Mouse (Mus musculus) fibroblast of lung, adult 2 months (primary cell): ENCODE measurements around the gene Lexm.

Experiments
- DNase-seq: peaks from one replicate; pipeline ENCODE4 v3.0.0-alpha.2; 2011; ENCODE audit warnings: low read depth

Gene Lexm

DNA sequence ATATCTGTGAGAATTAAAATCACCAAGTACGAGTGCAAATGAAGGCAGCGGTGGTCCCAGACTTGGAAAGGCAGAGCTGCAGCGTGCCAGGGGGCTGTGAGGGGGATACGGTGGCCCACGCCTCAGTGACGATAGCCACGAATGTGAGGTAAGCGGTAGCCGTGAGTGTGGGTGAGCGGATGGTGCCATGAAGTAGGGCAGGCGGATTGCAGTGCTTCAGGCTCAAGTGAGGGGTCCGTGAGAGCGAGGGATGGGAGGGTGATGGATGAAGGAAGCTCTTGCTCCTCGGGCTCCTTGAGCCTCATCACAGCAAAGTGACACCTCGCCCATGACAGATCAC is 35.2 kb downstream of the Lexm start:
- DNase-seq: no peak

DNA sequence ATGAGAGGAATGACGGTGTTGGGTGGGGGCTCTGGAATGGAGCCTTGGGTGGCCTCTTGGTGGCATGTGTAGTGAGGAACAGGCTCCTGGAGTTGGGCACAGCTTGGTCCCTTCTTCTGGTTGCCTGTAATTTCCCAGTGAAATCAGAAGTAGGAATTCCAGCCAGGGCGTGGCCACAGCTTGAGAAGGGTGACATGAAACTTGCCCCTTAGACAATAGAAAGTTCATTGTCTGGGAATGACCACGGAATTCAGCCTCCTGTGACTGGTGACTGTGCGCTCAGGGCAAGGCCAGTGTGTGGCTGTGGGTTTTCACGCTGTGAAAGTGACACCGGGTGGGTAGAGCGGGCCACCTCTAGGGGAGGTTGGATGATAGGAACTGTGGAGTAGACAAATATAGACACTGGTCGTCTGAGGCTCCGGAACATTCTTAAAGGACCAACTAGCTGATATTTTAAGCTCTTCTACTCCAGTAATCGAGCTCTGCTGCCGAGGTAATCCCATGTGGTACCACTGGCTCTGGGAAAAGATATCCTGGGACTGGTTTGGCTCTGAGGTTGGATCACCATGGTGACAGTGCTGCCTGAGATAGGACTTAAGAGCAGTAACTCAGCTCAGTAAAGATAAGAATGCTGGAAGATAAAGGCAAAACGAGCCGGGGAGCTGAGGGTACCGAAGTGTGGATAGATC is 35.7 kb downstream of the Lexm start:
- no peak for DNase-seq

DNA sequence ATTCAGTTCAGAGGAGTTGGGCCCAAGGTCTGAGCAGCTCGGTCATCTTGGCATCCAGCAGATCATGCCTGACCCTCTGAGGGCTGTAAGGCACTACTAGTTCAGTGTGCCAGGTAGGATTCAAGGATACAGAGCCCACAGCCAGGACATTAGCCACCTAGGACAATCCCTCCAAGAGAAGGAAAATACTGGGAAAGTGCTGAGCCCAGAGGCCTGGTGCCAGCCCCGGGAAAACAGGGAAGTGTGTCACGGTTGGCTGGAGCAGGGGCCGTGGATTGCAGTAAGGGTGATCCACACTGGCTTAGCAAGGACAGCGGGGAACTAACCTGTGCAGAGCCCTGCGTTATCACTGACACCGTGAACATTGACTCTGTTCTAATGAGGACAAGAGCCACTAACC is 39.5 kb downstream of the Lexm start:
- DNase-seq: no peak

DNA sequence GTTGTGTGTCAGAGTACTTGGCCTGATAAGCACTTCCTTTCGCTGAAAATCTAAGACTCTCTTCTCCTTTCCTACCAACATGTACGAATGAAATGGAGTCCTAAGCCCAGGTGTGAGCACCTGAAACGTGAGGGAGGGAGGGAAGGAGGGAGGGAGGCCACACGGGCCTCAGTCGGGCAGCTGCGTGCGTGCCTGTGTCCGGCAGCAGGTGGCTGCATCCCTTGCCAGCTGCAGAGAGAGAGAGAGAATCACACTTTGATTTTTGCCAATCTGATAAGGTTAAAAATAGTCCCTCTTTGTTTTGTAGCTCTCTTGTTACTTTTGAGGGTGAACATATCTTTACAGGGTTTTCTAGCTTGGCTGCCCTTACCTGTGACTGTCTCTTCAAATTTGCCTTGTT is 42.0 kb downstream of the Lexm start:
- no peak for DNase-seq

DNA sequence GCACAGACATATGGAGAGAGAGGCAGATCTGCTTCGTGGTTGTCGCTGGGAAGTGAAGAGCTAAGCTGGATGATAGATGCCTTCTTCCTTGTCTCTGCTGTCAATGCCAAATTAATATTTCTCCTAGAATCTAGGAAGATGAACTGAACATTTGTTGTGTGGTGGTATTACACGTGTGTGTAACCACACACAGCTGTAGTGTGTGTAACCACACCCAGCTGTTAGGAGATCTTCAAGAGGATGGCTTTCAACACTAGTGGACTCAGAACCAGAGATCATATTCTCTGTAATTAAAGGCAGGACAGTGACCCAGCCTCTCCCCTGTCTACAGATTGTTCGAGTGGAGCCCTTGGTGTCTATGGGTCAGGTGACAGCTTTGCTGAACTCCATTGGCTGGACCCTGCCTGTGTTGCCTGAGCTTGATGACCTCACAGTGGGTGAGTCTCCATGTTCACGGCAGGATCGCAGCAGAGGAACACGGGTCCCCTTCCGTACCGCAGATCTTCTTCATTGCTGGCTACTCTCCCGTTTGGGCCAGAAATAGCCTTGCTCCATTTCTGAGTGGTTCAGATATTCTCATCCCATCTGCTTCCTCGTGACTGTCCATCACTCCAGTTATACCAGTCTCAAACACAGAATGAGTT is 45.8 kb downstream of the Lexm start:
- DNase-seq: no peak

DNA sequence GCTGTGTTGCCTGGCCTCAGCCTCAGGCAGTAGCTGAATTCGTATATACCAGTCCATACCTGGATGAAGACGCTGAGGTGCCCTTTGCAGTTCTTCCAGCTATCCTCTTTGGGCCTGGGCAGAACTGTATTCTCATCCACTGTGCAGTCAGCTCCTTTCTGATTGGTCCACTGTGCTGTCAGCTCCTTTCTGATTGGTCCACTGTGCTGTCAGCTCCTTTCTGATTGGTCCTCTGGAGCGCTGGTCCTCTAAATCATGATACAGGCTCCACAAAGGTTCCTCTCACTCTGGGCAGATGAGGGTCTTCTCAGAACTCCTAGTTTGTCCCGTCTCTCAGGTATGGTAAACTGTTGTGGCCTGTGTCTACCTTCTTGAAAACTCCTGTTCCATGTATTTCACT is 47.4 kb downstream of the Lexm start:
- no peak for DNase-seq

DNA sequence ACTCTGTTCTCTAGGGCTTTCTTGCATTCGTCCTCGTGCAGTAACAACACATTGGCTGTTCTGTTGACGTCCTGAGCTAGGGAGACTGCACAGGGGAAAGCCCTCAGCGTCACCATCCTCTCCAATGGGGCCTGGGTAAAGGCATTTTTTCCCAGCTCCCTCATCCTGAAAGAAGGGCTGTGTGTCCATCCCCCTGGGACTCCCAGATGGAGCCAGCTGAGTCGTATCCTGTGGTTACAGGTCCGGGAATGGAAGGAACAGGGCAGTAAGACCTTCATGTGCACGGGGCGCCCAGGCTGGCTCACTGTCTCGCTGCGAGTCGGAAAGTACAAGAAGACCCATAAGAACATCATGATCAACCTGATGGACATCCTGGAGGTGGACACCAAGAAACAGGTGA is 52.9 kb downstream of the Lexm start:
- no peak for DNase-seq

DNA sequence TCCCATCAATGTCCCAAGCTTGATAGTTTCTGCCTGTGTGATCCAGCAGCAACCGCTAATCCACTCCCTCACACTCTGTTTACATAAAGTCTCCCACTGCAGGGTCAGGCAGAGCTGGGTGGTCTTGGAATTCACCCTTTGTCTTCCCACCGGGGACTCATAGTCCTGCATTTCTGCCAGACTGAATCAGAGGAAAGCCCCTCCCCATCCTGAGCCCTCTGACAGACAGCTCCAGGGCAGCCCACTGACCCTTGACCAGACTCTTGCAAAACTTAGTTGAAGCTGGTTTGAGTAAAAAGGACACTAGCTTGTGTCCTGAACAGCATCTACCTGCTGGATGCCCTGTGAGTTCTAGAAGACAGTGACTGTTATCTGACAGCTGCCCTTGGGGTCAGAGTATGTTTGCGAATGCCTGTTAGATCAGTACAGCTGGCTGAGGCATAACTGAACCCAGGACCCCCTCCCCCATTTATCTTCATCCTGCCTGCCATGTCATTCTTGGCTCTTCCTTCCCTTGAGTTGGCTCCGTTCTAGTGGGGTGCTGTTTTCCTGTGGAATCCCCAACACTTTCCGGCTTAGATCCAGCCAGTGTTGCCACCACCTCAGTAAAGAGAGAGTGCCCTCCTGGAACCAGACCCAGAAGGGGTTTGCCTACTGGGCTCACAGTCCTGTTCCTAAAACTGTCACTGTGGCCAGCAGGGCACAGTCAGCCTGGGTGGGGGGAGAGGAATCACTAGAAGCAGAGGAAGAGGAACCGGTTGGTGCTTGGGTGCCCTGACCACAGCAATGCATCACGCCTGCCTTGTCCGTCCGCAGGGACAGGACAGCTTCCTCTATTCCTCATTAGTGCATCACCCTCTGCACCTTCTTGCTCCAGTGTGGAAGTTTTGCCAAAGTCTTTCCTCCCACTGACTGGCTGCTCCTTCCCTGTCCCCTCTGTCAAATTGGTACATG is 53.9 kb downstream of the Lexm start:
- DNase-seq: no peak

DNA sequence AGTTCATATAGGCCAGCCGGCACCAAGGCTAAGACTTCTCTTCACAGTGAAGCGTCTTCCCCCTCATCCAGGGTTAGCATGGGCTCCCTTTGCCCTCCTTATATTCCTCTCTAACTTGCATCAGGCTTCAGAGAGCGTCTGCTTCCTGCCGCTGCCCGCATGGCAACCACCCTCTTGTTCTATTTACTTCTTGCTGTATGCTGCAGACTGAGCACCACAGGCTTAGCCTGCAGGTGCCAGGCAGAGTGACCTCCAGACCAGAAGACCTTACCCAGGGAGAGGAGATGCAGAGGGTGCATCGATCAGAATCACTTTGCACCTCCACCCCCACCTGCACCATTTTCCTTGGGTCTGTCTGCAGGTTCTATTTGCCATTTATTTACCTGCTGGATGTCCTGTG is 55.0 kb downstream of the Lexm start:
- DNase-seq: no peak

DNA sequence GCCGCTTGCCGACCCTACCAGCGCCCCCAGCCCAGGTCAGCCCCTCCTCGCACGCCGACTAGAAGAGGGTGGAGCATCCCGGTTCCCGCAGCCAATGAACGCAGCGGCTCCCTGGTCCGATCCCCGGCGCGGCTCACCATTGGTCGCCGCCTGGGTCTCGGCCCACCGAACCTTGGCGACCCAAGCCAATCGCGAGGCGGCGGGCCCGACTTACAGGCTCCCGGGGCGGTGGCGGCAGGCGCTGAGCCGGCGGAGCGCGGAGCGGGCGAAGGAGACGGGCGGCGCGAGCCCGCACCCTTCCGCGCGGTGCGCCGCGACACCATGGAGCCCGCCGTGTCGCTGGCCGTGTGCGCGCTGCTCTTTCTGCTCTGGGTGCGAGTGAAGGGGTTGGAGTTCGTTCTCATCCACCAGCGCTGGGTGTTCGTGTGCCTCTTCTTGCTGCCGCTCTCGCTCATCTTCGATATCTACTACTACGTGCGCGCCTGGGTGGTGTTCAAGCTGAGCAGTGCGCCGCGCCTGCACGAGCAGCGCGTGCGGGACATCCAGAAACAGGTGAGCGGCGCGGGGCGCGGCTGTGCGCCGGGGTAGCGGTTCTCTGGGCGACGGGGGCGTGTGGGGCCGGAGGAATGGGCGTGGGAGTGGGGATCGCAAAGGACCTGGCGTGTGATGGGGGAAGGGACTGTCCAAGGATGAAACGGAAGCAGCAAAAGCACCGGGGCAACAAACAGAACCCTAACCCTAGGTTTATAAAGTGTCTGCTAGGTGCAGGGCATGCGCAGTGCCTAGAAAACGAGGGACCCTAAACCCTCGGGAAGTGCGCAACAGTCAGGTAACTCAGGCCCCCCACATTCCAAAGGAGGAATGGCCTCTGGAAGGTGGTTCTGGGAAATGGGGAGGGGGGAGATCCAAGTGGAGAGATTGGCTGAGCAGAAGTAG is 55.9 kb downstream of the Lexm start, which contains the start of gene Dhcr24:
Gene Dhcr24 (plus strand): TSS at position 193 of the 936 bp plus-strand sequence.
- peak; percentile 71 for DNase-seq

DNA sequence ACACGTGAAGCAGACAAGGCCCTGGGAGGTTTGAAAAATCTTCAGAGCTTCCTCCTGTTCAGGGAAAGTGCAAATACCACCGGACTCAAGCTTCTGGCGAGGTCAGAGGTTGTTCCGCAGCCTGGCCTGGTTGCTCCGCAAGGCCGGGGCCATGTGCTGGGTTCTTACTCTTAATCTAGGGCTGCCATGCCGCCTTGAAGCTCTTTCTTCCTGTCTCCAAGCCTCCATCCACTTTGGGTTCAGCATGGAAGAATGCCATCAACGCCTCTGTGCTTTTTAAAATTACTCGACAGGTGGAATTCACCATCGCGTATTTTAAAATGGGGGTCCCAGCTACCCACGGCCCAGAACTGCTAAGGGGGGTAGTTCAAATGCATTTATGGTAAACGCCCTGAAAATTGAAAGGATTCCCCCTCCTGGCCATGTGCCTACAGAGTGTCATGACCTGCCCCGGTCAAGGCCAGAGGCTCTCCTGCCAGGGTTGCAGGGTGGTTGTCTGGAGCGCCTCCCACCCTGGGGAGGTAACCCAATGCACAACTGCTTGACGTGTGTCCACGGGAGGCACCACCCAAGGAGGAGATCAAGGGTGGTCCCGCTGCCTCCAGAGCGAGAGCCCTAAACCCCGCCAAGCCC is 56.7 kb downstream of the Lexm start:
- DNase-seq: no peak

DNA sequence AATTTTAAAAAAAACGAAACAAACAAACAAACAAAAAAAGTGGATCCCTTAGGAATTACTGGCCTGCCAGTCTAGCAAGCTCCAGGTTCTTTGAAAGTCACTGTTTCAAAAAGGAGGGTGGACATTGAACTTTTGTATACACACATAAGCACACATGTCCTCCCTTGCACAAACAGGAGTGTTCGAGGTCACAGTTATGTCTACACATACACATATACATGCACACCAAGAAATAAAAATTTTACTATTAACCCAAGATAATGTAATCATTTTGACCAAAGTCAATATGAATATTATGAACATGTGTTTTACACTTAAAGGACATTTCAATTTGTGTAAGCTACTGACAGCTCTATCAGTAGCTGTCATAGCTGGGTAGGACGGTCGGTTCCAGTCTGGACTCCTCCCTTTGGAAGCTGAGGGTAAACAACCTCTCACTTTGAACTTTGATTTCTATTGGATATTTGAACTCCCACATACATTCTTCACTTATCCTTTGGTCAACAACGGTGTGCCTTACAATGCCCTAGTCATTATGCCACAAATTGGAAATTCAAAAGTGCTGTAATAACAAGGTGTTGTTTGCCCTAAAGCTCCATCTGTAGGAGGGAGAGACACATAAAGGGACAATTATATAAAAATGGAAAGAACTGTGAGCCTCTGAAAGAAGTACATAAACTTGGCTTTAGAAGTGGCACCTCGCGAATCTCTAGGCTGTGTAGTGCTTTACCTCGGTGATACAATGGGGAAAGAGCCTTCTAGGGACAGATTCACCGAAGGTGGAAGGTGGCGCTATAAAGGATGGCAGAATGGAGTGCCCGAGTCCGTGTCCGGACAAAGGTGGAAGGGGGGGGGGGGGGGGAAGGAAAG is 57.5 kb downstream of the Lexm start:
- DNase-seq: no peak

DNA sequence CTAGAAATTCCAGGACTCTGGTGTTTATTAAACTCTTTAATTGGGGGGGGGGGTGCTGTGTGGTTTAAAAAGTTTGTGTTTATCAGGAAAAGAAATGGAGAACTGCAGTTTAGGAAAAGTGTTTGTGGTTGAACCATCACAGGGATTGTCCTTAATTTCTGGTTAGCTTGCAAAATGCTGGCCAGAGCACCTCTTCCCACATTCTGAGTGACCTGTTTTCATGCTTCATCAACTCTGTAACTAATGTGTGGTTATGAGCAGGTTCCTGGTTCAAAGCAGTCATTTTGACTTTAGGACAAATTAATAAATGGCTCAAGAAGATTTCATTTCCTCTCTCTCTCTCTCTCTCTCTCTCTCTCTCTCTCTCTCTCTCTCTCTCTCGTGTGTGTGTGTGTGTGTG is 59.1 kb downstream of the Lexm start:
- DNase-seq: no peak

DNA sequence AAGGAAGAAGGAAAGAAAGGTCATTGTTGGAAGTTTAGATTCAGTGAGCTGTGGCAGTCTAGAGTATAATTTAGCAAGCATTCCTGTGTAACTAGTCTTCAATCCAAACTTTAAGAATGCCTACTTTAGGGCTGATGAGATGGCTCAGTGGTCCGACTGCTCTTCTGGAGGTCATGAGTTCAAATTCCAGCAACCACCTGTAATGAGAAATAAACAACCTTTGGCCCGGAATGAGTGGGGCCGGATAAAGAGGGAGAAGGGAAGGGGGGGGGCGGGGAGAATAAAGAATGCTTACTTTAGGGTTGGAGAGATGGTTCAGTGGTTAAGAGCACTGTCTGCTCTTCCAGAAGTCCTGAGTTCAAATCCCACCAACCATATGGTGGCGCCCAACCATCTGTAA is 59.8 kb downstream of the Lexm start:
- DNase-seq: no peak

DNA sequence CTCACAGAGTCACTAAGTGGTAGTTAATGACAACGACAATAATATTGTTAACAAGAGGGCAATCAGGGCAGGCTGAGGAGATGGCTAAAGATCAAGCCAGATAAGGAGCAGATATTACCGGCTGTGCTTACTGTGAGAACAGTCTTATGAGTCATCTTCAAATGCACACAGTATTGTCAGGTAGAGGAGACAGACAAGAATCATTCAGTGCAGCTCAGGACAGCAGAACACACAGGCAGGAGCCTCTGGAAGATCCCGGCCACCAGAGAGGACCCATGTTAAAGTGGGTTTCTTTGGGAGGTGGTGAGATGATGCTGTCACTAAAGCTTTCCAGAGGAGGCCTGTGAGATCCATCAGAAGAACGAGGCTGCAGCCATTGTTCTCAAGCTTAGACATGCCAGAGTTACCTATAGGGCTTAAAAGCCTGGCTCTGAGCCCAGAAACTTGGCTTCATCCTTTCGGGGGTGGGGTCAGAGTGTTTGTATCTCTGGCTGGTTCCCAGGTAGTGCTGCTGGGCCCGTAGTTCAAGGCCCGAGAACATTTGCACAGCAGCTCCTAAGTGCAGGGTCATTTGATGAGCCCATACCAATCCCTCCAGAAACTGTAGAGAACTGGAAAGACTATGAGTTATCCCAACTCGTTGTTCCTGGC is 66.4 kb downstream of the Lexm start:
- DNase-seq: no peak

DNA sequence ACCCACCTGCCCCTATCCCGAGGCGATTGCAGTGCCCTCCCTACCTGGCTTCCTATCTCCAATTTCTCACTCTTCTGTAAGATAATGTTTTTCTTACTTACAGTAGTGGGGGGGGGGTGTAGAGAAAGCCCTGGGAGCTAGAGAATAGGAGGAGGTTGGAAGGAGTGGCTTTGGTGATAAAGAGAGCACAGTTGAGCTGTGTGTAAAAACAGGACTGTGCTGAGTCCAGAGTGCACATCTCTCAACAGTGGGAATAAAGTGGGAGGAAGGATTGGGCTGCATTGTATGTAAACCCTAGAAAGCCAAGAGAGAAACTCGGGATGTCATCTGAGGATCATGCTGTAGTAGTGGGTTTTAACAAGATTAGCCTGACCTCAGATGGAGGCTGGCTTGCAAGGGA is 68.9 kb downstream of the Lexm start:
- no peak for DNase-seq

DNA sequence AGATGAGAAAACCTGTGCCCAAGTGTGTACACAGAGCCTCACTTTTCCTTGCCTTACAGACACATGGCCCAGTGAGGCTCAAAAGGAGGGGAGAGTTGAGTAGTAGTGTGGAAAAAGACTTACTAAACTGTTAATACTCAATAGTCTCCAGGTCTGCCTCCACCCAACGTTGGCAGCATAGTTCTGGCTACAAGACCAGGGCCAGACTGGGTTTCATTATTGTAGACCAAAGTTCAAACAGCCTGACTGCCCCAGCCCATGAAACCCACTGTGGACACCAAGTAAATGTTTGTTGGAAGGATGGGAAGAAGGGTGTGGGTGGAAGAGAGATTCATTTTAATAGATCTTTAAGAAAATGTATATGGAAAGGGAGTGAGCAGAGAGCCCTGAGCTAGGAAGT is 70.1 kb downstream of the Lexm start:
- no peak for DNase-seq

DNA sequence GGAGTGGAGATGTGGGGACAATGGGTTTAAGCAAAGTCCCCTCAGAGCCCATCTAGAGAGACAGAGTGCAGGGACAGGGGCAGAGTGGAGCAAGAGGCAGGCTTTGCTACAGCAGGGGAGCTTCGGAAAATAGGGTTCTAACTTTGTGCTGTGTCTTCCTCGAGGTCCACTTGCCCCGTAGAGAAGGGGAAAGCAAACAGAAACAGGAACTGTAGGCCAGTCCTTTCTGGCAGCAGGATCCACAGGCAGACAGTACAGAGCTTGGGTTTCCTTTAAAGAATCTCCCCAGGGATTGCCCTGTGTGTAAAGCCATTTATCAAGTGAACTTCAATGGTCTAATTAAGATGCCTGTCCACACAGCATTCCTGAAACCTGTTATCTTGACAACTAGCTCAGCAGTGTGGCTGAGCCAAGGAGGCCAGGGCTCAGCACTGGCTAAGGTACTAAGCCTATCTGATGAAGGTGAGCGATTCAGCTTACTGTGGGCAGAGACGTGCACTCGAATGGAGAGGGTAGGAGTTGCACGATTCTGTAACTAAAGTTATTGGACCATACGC is 71.1 kb downstream of the Lexm start:
- DNase-seq: no peak

DNA sequence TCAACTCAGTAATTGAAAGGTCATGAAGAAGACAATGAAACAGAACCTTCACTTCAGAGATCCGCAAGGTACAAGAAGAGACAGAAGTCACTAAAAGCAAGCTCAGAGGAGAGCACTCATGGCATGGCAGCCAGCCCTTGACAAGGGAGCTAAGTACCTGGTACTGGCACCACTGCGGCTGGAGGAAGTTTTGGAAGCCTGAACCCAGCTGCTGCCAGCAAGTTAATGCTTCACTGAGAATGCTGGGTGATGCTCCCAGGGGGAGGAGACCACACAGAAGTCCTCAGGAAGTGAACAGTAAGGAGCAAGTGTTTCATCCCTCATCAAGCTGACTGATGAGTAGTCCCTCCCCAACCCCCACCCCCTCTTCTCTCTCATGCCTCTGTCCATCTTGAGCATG is 74.8 kb downstream of the Lexm start:
- DNase-seq: no peak

DNA sequence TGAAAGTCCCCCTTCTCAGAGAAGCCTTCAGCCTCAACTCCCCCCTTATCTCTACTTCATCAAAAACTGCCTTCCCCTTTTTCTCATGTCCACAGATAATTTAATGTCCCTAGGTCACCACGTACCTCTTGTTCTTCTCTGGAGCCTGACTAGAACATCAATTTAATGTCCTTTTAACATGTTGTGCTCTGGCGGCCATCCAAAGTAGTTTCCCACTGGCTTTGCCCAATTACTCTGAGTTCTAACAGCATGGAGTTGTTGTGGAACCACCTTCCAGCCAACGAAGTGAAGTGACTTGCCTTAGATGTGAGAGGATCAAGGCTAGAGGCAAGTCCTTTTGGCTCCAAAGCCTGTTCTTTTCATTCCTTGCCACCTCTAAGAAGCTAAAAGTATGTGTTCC is 75.5 kb downstream of the Lexm start:
- DNase-seq: no peak
